In the genomic region with DNA sequence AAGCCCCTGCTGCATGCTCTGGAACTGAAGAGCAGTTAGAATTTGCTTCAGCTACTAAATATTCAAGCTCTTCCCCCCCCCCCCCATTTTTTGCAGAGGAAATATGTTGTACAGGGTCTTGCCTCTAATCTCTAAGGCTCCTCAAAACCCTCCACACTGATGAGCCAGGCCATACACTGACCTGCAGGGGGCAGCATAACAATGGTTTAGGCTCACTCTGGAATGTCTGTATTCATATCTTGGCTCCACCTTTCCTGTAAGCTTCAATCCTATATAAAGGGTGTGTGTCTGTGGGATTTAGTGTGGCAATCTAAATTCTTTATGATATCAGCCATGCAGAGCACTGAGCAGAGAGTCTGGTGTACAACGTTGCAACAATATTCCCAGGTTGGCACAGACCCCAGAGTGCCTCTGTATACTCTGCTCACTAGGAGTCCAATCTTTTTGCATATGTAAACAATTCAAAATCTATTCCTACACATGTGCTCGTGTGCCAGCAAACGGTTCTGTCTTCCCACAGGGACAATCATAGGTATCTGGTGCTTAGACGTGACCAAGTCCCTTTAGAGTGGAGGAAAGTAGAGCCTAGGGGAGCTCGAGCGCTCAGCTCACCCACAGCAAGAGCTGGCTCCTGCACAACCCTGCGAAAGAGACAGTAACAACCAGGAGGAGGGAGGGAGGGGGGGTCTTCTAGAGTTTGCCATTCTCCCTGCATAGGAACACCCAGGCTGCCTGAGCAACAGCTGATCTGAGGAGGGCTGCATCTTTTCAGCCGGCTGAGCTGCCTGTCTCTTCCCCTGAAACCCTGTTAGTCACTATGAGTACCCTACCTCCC, we compare ENCODE assay signal across 8 mouse cellular contexts.
DNase-seq lines count a peak whose midpoint lies in the region; ATAC-seq lines count a peak whose summit lies in the region.

No protein-coding gene starts in this region.

- H3K36me3 ChIP-seq in liver, embryonic 12.5 days = 0 out of 2 replicates have a peak, but pooled peaks cover 4% of the 10 kb centered on the region
- H3K36me3 ChIP-seq in intestine, embryonic 16.5 days (ENCODE audit: control insufficient read depth, insufficient read depth, low read length) = no peaks in the 10 kb centered on the region
- H3K36me3 ChIP-seq in midbrain, embryonic 14.5 days (ENCODE audit: control insufficient read depth, insufficient read depth, low read length) = no peaks in the 10 kb centered on the region

- H3K27me3 ChIP-seq in liver, embryonic 12.5 days (replicated peaks) = no peaks in the 10 kb centered on the region
- H3K27me3 ChIP-seq in intestine, embryonic 16.5 days (replicated peaks; ENCODE audit: control insufficient read depth, insufficient read depth, low read length) = no peaks in the 10 kb centered on the region
- no peaks in the 10 kb centered on the region for H3K27me3 ChIP-seq in midbrain, embryonic 14.5 days (ENCODE audit: control insufficient read depth, insufficient read depth, low read length)

- no peak overlapping the region for H3K27ac ChIP-seq in liver, embryonic 12.5 days
- H3K27ac ChIP-seq in intestine, embryonic 16.5 days (ENCODE audit: low read length) = no peak overlapping the region
- H3K27ac ChIP-seq in midbrain, embryonic 14.5 days (replicated peaks; ENCODE audit: low read depth, low read length) = peak overlapping the region; percentile 56; the same call in 1 of the 2 replicates

- H3K4me3 ChIP-seq in liver, embryonic 12.5 days = no peak overlapping the region
- no peak overlapping the region for H3K4me3 ChIP-seq in intestine, embryonic 16.5 days (ENCODE audit: low read length)
- no peak overlapping the region for H3K4me3 ChIP-seq in midbrain, embryonic 14.5 days (replicated peaks; ENCODE audit: low read depth, low read length)

- H3K4me1 ChIP-seq in liver, embryonic 12.5 days = no peaks in the 10 kb centered on the region
- H3K4me1 ChIP-seq in intestine, embryonic 16.5 days (ENCODE audit: control insufficient read depth, insufficient read depth, low read length) = peaks cover 7% of the 10 kb centered on the region
- peaks cover 20% of the 10 kb centered on the region for H3K4me1 ChIP-seq in midbrain, embryonic 14.5 days (ENCODE audit: control insufficient read depth, insufficient read depth, low read length)

- intact Hi-C loops in left cerebral cortex, postnatal 4 days (cut with DNase I) = loop anchor here (10.0 kb wide), 1 partner anchor 363 kb away; a partner anchor contains a TSS

- no peaks in the 10 kb centered on the region for H3K9me3 ChIP-seq in liver, embryonic 12.5 days (replicated peaks)
- no peaks in the 10 kb centered on the region for H3K9me3 ChIP-seq in intestine, embryonic 16.5 days (ENCODE audit: control insufficient read depth, low read length)
- H3K9me3 ChIP-seq in midbrain, embryonic 14.5 days (ENCODE audit: control insufficient read depth, low read length) = no peaks in the 10 kb centered on the region

- WGBS in liver, embryonic 12.5 days (ENCODE audit: insufficient replicate concordance) = 53% methylated on average over 8 of the region's 8 CpGs
- WGBS in intestine, embryonic 16.5 days = 37% methylated on average over 8 of the region's 8 CpGs
- WGBS in midbrain, embryonic 14.5 days = 36% methylated on average over 8 of the region's 8 CpGs

- H3K4me2 ChIP-seq in liver, embryonic 12.5 days = no peak overlapping the region
- no peak overlapping the region for H3K4me2 ChIP-seq in intestine, embryonic 16.5 days (ENCODE audit: low read depth, low read length)
- H3K4me2 ChIP-seq in midbrain, embryonic 14.5 days (ENCODE audit: low read length) = no peak overlapping the region

- peak; percentile 55 for DNase-seq in liver
- DNase-seq in cerebellum, adult 9-11 months = peak; percentile 85
- DNase-seq in frontal cortex, postnatal 14 days (ENCODE audit: low spot score in 2 of 2) = peak; percentile 51 to 62
- peak; percentile 82 for DNase-seq in left cerebral cortex, postnatal 4 days
- DNase-seq in midbrain, embryonic 14.5 days = peak; percentile 94
- peak; percentile 45 to 77 for DNase-seq in spleen, postnatal 4 days (ENCODE audit: low spot score in 2 of 2)

- ATAC-seq in liver, embryonic 12.5 days = no peak
- peak; percentile 78 for ATAC-seq in intestine, embryonic 16.5 days
- ATAC-seq in midbrain, embryonic 14.5 days (ENCODE audit: low FRiP score, low TSS enrichment) = peak; percentile 78

- H3K9ac ChIP-seq in liver, embryonic 12.5 days = no peak overlapping the region
- peak overlapping the region; percentile 27; the same call in 1 of the 2 replicates for H3K9ac ChIP-seq in intestine, embryonic 16.5 days (ENCODE audit: low read depth, low read length)
- no peak overlapping the region for H3K9ac ChIP-seq in midbrain, embryonic 14.5 days (replicated peaks; ENCODE audit: low read length)
